Mouse (Mus musculus): Measurements from ENCODE around the gene Csn1s2b. TPM values are rescaled to one million over a fixed set of nuclear protein-coding genes. Genes with fewer than 3 reads are reported as not detected.
"Not testable (repeated sequence)": the region's sequence is repeated elsewhere in the genome, so short reads cannot be mapped to it uniquely, and the experiment has no call there.

Gene Csn1s2b
- not detected for total RNA-seq (2021)
- long read RNA-seq, experiment 1: 0 reads
- long read RNA-seq, experiment 2: 0 reads

GRCm38 (mm10) chr5:87807782-87808181 lies at the start of gene Csn1s2b:
Csn1s2b (plus strand) TSS chr5:87808082.
- no peak for DNase-seq (ENCODE audit: low spot score in 2 of 2)
- H3K27ac ChIP-seq: no peak within 1 kb of the TSS
- no peak within 1 kb of the TSS for H3K4me3 ChIP-seq
- TF ChIP-seq CTCF (conservative IDR thresholded peaks at IDR 0.05): no peak

GRCm38 (mm10) chr5:87764546-87764945 lies 43.3 kb upstream of the Csn1s2b start:
- H3K27ac ChIP-seq: no peak overlapping the region
- DNase-seq (ENCODE audit: low spot score in 2 of 2): no peak
- H3K4me3 ChIP-seq: no peak overlapping the region
- no peak for TF ChIP-seq CTCF (conservative IDR thresholded peaks at IDR 0.05)

GRCm38 (mm10) chr5:87772151-87772550 lies 35.7 kb upstream of the Csn1s2b start:
- H3K27ac ChIP-seq; H3K4me3 ChIP-seq; DNase-seq (ENCODE audit: low spot score in 2 of 2): not testable (repeated sequence)

GRCm38 (mm10) chr5:87774267-87774666 lies 33.6 kb upstream of the Csn1s2b start, which contains the start of gene Csn1s2a:
Csn1s2a (plus strand) TSS chr5:87774567.
- H3K4me3 ChIP-seq: no peak within 1 kb of the TSS
- no peak for DNase-seq (ENCODE audit: low spot score in 2 of 2)
- no peak for TF ChIP-seq CTCF (conservative IDR thresholded peaks at IDR 0.05)
- H3K27ac ChIP-seq: no peak within 1 kb of the TSS

GRCm38 (mm10) chr5:87782731-87783130 lies 25.2 kb upstream of the Csn1s2b start:
- peak; percentile 67 for TF ChIP-seq CTCF (conservative IDR thresholded peaks at IDR 0.05)
- peak in 1 of 2 experiments; percentile 15 for DNase-seq (ENCODE audit: low spot score in 2 of 2)
- no peak overlapping the region for H3K4me3 ChIP-seq
- no peak overlapping the region for H3K27ac ChIP-seq

- Histone ChIP-seq H3K4me3 (no peak overlapping the region), H3K27ac (no peak overlapping the region)
- DNase-seq (ENCODE audit: low spot score in 2 of 2): no peak
- no peak; the same call in 1 of the 2 replicates for TF ChIP-seq CTCF (conservative IDR thresholded peaks at IDR 0.05)
These were observed 1.4 kb downstream of the Csn1s2b start for GRCm38 (mm10) chr5:87809253-87809652.

- no peak for DNase-seq (ENCODE audit: low spot score in 2 of 2)
- no peak for TF ChIP-seq CTCF (conservative IDR thresholded peaks at IDR 0.05)
- no peak within 1 kb of the TSS for H3K27ac ChIP-seq
- no peak within 1 kb of the TSS for H3K4me3 ChIP-seq
These were observed 17.5 kb downstream of the Csn1s2b start, which contains the start of gene Prr27 for GRCm38 (mm10) chr5:87825386-87825785. Prr27 (plus strand) TSS chr5:87825686.

- H3K4me3 ChIP-seq: no peak overlapping the region
- DNase-seq (ENCODE audit: low spot score in 2 of 2): no peak
- TF ChIP-seq CTCF (conservative IDR thresholded peaks at IDR 0.05): no peak
- H3K27ac ChIP-seq: no peak overlapping the region
These were observed 47.3 kb downstream of the Csn1s2b start for GRCm38 (mm10) chr5:87855136-87855716.

- no peak for TF ChIP-seq CTCF (conservative IDR thresholded peaks at IDR 0.05)
- Histone ChIP-seq H3K4me3 (no peak overlapping the region), H3K27ac (no peak overlapping the region)
- DNase-seq (ENCODE audit: low spot score in 2 of 2): no peak
These were observed 62.2 kb downstream of the Csn1s2b start for GRCm38 (mm10) chr5:87870084-87870483.

- Histone ChIP-seq H3K4me3 (no peak overlapping the region), H3K27ac (no peak overlapping the region)
- peak; percentile 69 for TF ChIP-seq CTCF (conservative IDR thresholded peaks at IDR 0.05)
- DNase-seq (ENCODE audit: low spot score in 2 of 2): no peak
These were observed 63.5 kb downstream of the Csn1s2b start for GRCm38 (mm10) chr5:87871423-87871822.

Other genes starting within 250 kb of the Csn1s2b start
- not detected for gene Sult1d1, start 239.1 kb upstream of the Csn1s2b start, total RNA-seq (2021)
- gene Sult1e1, start 216.5 kb upstream of the Csn1s2b start, total RNA-seq (2021): not detected
- not detected for gene Csn1s1, start 141.9 kb upstream of the Csn1s2b start, total RNA-seq (2021)
- gene Csn2, start 108.5 kb upstream of the Csn1s2b start, total RNA-seq (2021): not detected
- gene Csn1s2a, start 33.5 kb upstream of the Csn1s2b start, total RNA-seq (2021): not detected
- gene Prr27, start 17.6 kb downstream of the Csn1s2b start, total RNA-seq (2021): not detected
- gene Odam, start 76.9 kb downstream of the Csn1s2b start, total RNA-seq (2021): not detected
- not detected for gene Csn3, start 117.5 kb downstream of the Csn1s2b start, total RNA-seq (2021)
- gene 2310003L06Rik, start 161.4 kb downstream of the Csn1s2b start, total RNA-seq (2021): not detected
- not detected for gene Gm28434, start 161.4 kb downstream of the Csn1s2b start, total RNA-seq (2021)
- gene Cabs1, start 171.4 kb downstream of the Csn1s2b start, total RNA-seq (2021): not detected
- gene Smr3a, start 194.5 kb downstream of the Csn1s2b start, total RNA-seq (2021): not detected